Mouse (Mus musculus) forebrain, embryonic 11.5 days (tissue): ENCODE measurements around the gene Ppp2ca. TPM values are rescaled to one million over a fixed set of nuclear protein-coding genes. Genes with fewer than 3 reads are reported as not detected.

Experiments
- microRNA-seq: library from miRNA; unstranded; fragments of <30 nt; microRNA quantifications from one replicate; pipeline ENCODE4, GENCODE M21; 2016; ENCODE audit not compliant: insufficient number of aligned reads
- polyA plus RNA-seq: library from polyadenylated mRNA; unstranded; fragments of >200 nt; fragmentation: Nextera tagmentation; extraction: Ambion mirVana; gene quantifications from 2 replicates; pipeline ENCODE4 v1.2.1, GENCODE M21; 2014

Ppp2ca gene
- polyA plus RNA-seq, 1 experiment from 2014 or later = 122 TPM

Small RNA genes lying within 50 kb of the gene (microRNA-seq; reads per million reads assigned to microRNA genes)
- gene Gm24157 (not detected), gene Mir3061 (29.5 reads per million, percentile 19 among the genes with 10 or more reads in this experiment)

Other genes with a start within 250 kb of the Ppp2ca start
- gene Jade2, start 241.0 kb upstream of the Ppp2ca start, polyA plus RNA-seq = 0.29 and 0.55 TPM in 2 replicates
- gene Cdkn2aipnl, start 131.0 kb upstream of the Ppp2ca start, polyA plus RNA-seq = 130 and 142 TPM in 2 replicates
- gene Ube2b, start 97.9 kb upstream of the Ppp2ca start, polyA plus RNA-seq = 163 and 177 TPM in 2 replicates
- gene Cdkl3, start 94.5 kb upstream of the Ppp2ca start, polyA plus RNA-seq = 13.2 and 13.6 TPM in 2 replicates
- not detected in 2 replicates for gene Olfr1373, start 46.8 kb downstream of the Ppp2ca start, polyA plus RNA-seq
- gene Olfr1371, start 115.3 kb downstream of the Ppp2ca start, polyA plus RNA-seq = not detected in 2 replicates
- 855 and 927 TPM in 2 replicates for gene Skp1a, start 133.3 kb downstream of the Ppp2ca start, polyA plus RNA-seq
- gene Tcf7, start 184.3 kb downstream of the Ppp2ca start, polyA plus RNA-seq = 9.5 and 9.6 TPM in 2 replicates